Mouse (Mus musculus) lung, postnatal 10 days (tissue): ENCODE data around the gene Mindy4.

Experiments used
- DNase-seq: peaks from one replicate; pipeline ENCODE4 v3.0.0; 2021

Gene Mindy4

GRCm38 (mm10) chr6:55344291-55345016 is 141.3 kb downstream of the Mindy4 start:
- DNase-seq = no peak

DNA sequence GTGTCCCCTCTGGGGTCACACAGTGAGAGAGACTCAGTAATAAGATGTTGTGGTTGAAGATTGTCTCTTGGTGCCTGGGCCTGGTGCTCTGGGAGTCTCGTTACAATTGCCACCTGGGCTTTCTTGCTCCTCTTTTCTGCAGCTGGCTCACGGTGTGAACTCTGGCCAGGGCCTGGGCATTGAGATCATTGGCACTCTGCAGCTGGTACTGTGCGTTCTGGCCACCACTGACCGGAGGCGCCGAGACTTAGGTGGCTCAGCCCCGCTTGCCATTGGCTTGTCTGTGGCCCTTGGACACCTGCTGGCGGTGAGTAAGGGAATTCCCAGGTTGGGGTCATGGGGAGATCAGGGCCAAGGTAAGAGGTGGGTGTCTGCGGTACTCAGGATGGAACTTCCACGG is 142.1 kb downstream of the Mindy4 start:
- no peak for DNase-seq

DNA sequence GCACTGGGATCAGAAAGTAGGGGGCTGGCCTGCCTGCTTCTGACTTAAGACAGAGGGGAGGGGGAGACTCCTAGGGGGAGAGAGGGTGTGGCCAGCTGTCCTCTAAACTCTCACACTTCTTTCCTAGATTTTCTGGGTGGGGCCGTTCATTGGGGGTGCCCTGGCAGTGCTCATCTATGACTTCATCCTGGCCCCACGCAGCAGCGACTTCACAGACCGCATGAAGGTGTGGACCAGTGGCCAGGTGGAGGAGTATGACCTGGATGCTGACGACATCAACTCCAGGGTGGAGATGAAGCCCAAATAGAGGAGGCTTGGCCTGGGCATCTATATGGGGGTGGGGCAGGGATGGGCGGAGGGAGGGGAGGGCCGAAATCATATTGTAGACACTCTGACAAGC is 143.3 kb downstream of the Mindy4 start:
- no peak for DNase-seq

DNA sequence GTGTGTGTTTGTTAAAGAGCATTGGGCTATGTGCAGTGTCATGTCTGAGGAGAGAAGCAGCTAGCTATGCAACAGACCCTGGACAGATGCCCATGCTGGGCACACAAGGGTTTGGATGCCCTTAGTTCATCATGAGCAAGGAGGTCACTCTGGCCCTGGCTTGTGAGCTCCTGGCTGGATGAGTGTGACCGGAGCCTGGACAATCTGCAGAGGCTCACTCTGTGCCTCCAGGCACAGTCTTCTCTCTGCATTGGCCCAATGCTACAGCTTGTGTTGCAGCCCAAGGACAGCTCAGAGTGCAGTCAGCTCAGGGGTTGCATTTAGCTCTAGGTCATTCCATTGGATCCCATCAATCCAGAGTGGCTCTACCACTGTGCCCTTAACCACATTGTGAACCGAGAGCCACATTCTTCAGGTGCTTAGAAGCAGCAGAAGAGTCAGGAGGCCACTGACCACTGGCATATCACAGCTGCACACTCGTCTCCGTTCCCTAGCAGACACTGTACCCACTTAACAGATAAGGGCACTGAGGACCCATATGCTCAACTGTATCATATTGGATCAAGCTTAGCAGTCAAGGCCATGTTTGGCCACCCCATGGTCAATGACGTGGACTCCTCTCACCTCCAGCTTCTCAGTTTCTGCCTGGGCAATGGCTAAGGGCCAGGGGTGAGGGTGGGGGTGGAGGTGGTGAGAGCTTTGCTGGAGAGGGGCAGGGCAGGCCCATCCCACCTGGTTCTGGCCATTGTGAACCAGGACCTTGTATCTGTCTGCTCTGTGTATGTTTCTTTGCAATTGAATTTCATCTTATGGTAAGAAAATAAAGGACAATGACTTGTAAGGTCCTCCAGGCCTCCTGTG is 144.8 kb downstream of the Mindy4 start:
- DNase-seq = no peak

- DNase-seq = no peak
Observed at GRCm38 (mm10) chr6:55349231-55349630, 146.0 kb downstream of the Mindy4 start.

DNA sequence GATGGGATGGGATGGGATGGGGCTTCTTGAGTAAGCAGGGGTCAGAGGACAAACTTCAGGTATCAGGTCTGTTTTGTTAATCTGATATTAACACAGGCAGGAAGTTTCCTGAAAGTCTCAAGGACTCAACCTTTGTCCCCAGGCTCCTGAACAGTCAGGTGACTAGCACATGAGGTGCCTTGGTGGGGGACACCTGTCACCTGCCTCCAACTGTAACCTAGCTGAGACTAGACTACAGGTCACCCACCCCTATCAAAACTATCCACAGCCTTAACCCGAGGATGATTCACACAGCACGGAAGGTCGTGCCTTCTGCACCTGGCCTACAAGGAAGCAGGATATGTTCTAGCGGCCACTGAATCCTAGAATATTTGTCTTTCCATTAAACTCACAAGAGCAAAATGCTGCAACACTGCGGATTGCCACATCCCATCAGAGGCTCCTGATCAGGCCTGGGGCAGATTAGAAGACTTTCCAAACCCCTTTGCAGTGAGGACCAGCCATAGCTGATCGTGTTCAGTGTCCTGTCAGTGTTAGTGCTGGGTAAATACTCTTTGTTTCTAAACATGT is 147.3 kb downstream of the Mindy4 start:
- DNase-seq = no peak

GRCm38 (mm10) chr6:55351712-55352111 is 148.5 kb downstream of the Mindy4 start:
- DNase-seq = no peak

DNA sequence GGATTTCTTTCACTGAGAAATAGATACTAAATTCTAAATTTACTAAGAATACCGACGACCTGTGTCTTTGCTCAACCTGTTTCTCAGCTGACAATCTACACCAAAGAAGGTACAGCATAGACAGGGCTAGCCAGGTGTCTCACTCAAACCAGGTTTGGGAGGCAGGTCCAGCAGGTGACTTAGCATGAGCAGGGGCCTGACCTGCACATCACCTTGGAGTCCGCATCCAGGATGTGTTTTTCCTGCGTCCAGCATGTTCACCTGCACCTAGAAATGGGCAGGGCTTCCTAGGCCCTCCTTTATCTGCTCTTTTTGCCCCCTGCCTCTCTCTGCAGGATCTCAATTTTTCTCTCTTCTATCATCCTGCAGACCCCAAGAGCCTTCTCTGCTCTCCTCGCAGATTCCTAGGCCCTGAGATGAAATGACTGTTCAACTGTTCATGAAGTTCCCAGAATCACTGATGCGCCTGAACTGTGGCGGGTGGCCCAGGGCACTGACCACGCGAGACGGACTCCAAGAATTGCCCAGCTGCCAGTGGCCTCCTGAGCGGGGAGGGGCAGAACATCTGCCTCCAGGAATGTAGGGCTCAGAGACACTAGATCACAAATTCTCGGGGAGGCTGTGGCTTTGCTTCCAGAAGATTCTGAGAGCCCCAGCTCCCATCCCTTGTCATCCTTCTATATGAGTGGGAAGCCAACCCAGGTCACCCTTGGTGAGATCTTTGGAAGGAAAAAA is 150.7 kb downstream of the Mindy4 start:
- DNase-seq = no peak

DNA sequence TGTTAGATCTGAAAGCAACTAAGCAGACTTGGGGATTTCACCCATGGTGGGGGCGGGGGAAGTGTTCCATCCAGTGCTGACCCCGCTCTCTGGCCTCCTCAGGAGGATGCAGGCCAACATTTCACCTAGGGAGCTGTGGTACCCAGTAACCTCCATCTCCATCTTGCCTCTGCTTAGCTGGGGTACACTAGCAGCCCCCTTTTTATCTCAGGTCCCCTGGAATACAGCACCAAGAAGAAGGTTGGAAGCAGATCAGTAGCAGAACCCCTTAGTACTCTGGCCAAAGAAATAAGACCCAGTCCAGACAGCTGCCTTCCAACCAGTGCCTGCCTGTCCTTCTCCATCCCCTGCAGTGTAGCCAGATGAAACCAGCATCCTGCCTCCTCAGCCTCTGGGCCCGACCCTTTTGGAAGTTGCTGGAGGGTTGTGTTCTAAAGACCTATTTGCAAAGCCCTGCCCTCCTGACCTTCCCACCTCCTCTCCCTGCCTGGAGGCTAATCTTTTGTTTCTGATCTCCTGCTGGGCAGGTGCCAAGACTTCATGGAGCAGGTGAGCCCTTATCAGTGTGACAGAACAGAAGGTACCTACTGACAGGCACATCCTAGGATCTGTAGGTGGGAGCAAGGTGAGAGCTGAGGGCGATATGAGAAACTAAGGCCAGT is 151.4 kb downstream of the Mindy4 start:
- DNase-seq = no peak

- DNase-seq = no peak
Observed at GRCm38 (mm10) chr6:55355575-55355974, 152.4 kb downstream of the Mindy4 start.

DNA sequence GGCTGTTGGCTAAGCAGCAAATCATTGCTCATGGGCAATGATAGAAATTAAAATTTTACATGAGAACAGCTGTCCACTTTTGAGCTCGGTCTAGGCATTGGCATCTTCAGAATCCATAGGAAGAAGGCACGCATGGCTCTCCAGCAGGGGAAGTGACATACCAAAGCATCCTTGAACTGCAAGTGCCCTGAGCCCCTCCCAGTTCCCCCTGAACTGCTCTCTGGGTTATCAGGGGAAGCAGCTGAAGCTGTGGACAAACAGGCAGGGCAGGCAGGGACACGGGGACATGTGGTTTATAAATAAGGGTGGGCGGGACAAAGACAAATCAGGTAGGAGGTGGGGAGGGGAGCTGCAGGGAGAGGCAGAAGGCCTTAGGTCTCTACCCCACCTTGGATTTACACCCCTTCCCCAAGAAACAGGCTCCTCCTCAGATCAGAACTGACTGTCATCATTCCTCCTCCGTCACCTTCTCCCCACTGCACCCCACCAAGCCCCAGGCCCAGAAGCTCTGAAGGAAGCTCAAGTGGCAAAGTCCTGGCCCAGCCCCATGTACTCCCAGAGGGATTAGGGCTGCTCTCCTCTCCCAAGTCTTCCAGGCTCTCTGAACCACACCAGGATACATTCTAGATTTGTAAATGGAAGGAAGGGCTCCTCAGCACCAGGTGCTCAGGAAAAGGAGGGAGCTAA is 153.0 kb downstream of the Mindy4 start:
- DNase-seq = no peak

DNA sequence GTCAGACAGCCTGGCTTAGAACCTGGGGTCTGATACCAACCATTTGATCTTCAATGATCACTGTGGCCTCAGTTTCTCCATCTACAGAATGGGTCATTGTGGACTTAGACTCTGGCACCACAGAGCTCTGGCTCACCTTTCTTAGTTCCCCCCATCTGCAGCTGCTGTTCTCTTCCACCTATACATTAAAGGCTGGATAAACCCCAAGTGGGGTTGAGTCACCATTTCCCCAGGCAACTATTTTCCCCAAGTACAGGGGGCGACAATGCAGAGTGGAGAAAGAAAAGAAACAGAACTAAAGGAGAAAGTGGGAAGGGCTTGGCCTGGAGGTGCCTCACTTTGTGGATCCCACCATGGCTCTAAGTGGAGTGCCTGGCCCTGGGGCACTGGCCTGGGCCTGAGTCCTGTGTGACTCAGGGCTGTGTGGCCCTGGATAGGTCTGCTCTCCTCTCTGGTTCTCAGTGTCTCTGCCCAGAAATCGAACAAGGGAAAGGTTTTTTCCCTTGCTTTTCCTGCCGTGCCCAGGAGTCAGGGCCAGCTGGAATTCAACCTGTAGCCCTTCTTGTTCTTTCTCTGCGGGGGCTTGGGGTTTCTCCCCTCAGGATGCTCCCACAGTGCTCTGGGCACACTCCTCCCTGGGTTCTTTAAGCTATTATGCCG is 153.9 kb downstream of the Mindy4 start:
- DNase-seq = no peak

- DNase-seq = no peak
Observed at GRCm38 (mm10) chr6:55357636-55358031, 154.5 kb downstream of the Mindy4 start.

GRCm38 (mm10) chr6:55358731-55359143 is 155.6 kb downstream of the Mindy4 start:
- no peak for DNase-seq

- DNase-seq = no peak
Observed at GRCm38 (mm10) chr6:55362663-55363062, 159.5 kb downstream of the Mindy4 start.

- DNase-seq = no peak
Observed at GRCm38 (mm10) chr6:55367126-55367525, 163.9 kb downstream of the Mindy4 start.
